Mouse (Mus musculus): ENCODE measurements around the gene Sertm1.

DNA sequence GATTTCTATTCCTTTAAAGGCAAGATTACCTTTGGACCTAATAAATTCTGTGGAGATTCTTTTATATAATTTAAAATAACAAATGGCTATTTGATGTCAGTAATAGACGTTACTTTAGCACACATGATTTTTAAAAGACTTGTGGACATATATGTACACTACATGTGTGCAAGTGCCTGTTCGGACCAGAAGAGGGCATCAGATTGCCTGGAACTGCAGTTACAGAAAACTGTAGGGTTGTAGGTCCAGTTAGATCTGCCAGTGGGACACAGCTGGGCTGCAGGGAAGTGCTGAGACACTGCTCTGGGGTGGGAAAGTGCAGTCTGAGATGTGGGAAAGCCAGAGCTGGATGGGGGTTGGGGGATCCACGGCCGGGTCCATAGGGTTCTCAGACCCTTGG, 16.9 kb upstream of the Sertm1 start:
- TF ChIP-seq POLR2A (IDR thresholded peaks at IDR 0.05; ENCODE audit: low read depth, low read length) (no peak), CTCF (IDR thresholded peaks at IDR 0.05; ENCODE audit: extremely low read depth, insufficient read depth, insufficient read length, insufficient replicate concordance) (no peak)
